Mouse (Mus musculus): ENCODE data around the gene Rnf182. TPM values are rescaled to one million over a fixed set of nuclear protein-coding genes. Genes with fewer than 3 reads are reported as not detected.

Gene Rnf182
- polyA plus RNA-seq, 1 experiment from 2014 or later = 1.5 TPM

DNA sequence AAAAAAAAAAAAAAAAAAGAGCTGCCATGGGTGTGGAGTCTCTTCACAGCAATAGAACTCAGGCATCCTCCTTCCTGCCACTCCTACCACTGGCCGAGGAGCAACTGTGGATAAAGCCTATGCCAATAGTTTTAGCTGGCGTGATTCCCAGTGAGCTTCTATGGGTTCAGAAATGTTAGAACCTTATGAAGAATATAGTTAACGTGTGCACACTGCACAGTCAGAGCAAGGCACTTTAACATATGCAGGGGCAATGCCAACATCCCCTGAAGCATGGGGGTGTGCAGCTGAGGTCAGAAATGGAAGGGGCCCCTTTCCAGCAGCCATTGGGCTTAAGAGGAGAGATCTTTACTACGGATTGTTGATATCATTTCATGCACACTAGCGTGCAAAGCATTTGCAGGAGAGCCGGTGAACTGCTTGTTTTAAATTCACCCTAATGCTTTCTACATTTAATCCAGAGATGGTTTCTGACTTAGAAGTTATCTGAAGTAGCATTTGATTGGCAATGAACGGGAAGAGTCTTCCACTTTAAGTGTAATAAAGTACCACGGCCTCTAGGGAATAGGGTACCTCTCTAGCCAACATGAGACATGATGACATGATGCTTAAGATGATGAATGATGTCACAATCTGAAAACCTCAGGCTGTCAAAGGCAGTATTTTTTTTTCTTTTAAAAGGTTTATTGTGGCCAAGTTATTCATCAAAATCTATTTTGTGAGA lies 61.8 kb downstream of the Rnf182 start:
- H3K27ac ChIP-seq = no peak overlapping the region
- H3K36me3 ChIP-seq = no peaks in the 10 kb centered on the region
- H3K4me1 ChIP-seq = no peaks in the 10 kb centered on the region
- no peak overlapping the region for H3K4me3 ChIP-seq
- WGBS = 78% methylated on average over 8 of the region's 8 CpGs
- no peaks in the 10 kb centered on the region for H3K9me3 ChIP-seq
- no peak for DNase-seq (ENCODE audit: low spot score)
- no peaks in the 10 kb centered on the region for H3K27me3 ChIP-seq (ENCODE audit: insufficient read depth, poor library complexity, severe bottlenecking)

GRCm38 (mm10) chr13:43677883-43678244 lies 62.4 kb downstream of the Rnf182 start:
- Histone ChIP-seq H3K4me1 (no peaks in the 10 kb centered on the region), H3K27ac (no peak overlapping the region), H3K36me3 (no peaks in the 10 kb centered on the region), H3K9me3 (no peaks in the 10 kb centered on the region), H3K4me3 (no peak overlapping the region), H3K27me3 (ENCODE audit: insufficient read depth, poor library complexity, severe bottlenecking) (no peaks in the 10 kb centered on the region)
- 81% methylated on average over 5 of the region's 5 CpGs for whole genome bisulfite sequencing
- no peak for DNase-seq (ENCODE audit: low spot score)

- Histone ChIP-seq H3K4me3 (no peak overlapping the region), H3K36me3 (no peaks in the 10 kb centered on the region), H3K4me1 (no peaks in the 10 kb centered on the region), H3K9me3 (no peaks in the 10 kb centered on the region), H3K27me3 (ENCODE audit: insufficient read depth, poor library complexity, severe bottlenecking) (no peaks in the 10 kb centered on the region), H3K27ac (no peak overlapping the region)
- WGBS = 51% methylated on average over 8 of the region's 8 CpGs
- DNase-seq (ENCODE audit: low spot score) = no peak
These were observed 69.0 kb downstream of the Rnf182 start for GRCm38 (mm10) chr13:43684499-43684994.

DNA sequence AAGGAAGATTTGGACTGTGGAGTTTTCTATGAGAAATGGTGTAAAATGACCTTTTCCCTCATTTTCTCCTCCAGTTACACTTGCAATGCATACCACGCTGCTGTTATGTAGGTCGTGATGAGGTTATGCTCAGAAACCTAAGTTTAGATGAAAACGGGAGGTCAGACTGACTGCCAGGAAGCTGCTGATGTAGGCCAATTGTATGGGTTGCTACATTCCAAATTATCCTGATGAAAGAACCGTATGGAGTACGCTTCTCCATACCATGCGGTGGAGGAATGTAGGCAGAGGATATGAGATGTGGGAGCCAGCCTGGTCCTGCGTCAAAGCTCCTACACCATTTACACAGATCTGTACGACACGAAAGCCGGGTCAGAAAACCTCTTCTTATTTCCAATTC lies 72.6 kb downstream of the Rnf182 start:
- H3K36me3 ChIP-seq = no peaks in the 10 kb centered on the region
- H3K4me1 ChIP-seq = peaks cover 11% of the 10 kb centered on the region; the same call in 1 of the 2 replicates
- WGBS = 89% methylated on average over 10 of the region's 10 CpGs
- no peak overlapping the region for H3K27ac ChIP-seq
- DNase-seq (ENCODE audit: low spot score) = no peak
- H3K9me3 ChIP-seq = no peaks in the 10 kb centered on the region
- H3K27me3 ChIP-seq (ENCODE audit: insufficient read depth, poor library complexity, severe bottlenecking) = no peaks in the 10 kb centered on the region
- H3K4me3 ChIP-seq = no peak overlapping the region

DNA sequence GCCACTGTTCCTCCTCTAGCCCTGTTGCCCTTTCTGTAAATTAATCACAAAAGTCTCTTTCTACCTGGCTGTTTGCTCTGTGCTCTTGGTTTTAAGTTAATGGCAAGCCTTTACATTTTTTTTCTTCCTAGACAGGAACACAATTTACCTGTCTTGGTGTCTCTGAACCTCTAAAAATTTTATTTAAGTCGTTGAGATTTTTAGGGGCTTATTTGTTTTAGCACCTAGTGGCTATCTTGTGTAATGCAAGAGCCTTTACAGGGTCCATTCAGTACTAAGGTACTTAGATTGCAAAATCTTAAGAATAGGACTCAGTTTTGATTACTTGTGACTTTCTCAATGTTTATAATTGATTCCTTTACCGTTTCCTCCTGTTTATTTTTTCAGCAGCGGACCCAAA lies 76.2 kb downstream of the Rnf182 start:
- WGBS = 64% methylated on average over 3 of the region's 3 CpGs
- Histone ChIP-seq H3K4me3 (no peak overlapping the region), H3K27ac (no peak overlapping the region), H3K27me3 (ENCODE audit: insufficient read depth, poor library complexity, severe bottlenecking) (peaks cover 5% of the 10 kb centered on the region; the same call in 1 of the 2 replicates), H3K9me3 (no peaks in the 10 kb centered on the region), H3K36me3 (no peaks in the 10 kb centered on the region), H3K4me1 (peaks cover 11% of the 10 kb centered on the region; the same call in 1 of the 2 replicates)
- no peak for DNase-seq (ENCODE audit: low spot score)

DNA sequence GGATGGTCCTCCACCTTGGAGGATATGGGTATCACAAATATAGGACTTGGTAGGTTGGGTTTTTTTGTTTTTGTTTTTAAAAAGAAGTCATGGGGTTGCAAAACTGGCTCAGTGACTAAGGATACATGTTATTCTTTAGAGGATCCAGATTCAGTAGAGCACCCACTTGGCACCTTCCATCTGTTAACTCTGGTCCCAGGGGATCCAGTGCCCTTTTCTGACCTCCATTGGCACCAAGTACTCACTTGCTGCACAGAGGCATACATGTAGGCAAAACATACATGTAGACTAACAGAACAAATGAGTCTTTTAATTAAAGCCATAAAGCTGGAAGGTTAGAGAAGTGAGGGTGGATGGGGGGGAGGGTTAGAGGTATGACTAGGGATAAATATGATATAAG lies 80.0 kb downstream of the Rnf182 start:
- Histone ChIP-seq H3K36me3 (no peaks in the 10 kb centered on the region), H3K9me3 (no peaks in the 10 kb centered on the region), H3K27me3 (ENCODE audit: insufficient read depth, poor library complexity, severe bottlenecking) (peaks cover 5% of the 10 kb centered on the region; the same call in 1 of the 2 replicates), H3K4me3 (no peak overlapping the region), H3K4me1 (peaks cover 12% of the 10 kb centered on the region), H3K27ac (no peak overlapping the region)
- no peak for DNase-seq (ENCODE audit: low spot score)

DNA sequence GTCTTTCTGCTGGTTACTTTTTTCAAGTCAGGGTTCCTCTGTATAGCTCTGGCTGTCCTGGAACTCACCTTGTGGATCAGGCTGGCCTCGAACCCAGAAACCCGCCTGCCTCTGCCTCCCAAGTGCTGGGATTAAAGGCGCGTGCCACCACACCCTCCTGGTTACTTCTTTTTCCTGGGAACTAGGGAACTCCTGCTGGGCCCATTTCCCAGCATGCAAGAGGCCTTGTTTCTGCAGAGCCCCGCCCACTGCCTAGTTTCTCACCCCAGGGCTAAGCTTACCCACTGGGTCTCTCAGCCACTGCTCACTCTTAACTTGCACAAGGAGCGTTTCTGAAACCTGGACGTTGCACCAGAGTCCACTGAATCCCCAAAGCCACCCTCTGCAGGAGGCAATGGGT lies 80.5 kb downstream of the Rnf182 start:
- no peak for DNase-seq (ENCODE audit: low spot score)
- WGBS = 81% methylated on average over 7 of the region's 7 CpGs
- Histone ChIP-seq H3K36me3 (no peaks in the 10 kb centered on the region), H3K9me3 (no peaks in the 10 kb centered on the region), H3K27ac (no peak overlapping the region), H3K27me3 (ENCODE audit: insufficient read depth, poor library complexity, severe bottlenecking) (peaks cover 5% of the 10 kb centered on the region; the same call in 1 of the 2 replicates), H3K4me1 (peaks cover 11% of the 10 kb centered on the region), H3K4me3 (no peak overlapping the region)

DNA sequence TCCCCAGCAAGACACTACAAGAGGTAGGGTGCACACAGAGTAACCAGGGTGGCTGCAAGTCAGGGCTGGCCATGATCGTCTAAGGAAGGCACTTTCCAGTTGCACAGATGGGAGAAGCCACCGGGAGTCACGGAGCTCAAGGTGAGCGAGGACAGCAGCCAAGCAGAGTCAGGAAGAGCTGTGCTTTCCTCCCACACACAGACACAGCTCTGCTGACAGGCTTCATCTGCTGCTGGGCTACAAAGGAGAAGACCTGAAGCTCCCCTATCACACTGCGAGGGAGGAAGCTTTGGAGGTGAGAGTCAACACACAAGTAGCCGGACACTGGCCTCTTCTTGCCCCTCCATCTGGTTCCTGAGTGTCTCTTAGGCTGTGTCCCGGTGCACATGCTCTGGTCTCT lies 83.0 kb downstream of the Rnf182 start:
- H3K4me1 ChIP-seq = peaks cover 14% of the 10 kb centered on the region; the same call in 1 of the 2 replicates
- no peaks in the 10 kb centered on the region for H3K9me3 ChIP-seq
- 64% methylated on average over 7 of the region's 7 CpGs for WGBS
- no peak overlapping the region for H3K4me3 ChIP-seq
- peaks cover 5% of the 10 kb centered on the region; the same call in 1 of the 2 replicates for H3K27me3 ChIP-seq (ENCODE audit: insufficient read depth, poor library complexity, severe bottlenecking)
- no peak overlapping the region for H3K27ac ChIP-seq
- H3K36me3 ChIP-seq = no peaks in the 10 kb centered on the region
- no peak for DNase-seq (ENCODE audit: low spot score)

DNA sequence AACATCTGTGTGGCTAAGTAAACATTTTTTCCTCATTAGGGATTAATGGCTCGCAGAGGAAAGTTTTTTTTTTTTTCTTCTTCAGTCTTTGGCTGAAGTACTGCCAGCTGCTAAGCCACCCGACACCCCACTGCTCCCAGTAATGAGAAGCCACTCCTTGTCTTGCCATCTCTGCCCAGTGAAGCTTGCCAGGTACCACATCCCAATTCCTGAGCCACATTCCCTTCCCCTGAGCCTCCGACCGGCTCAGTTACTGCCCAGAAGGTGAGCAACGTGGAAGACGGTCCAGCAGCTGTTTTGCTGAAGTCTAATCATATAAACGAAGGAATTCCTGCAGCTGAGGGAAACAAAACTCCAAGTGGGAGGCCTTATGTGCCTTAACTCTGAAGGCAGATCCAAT lies 88.0 kb downstream of the Rnf182 start:
- no peaks in the 10 kb centered on the region for H3K9me3 ChIP-seq
- no peak for DNase-seq (ENCODE audit: low spot score)

DNA sequence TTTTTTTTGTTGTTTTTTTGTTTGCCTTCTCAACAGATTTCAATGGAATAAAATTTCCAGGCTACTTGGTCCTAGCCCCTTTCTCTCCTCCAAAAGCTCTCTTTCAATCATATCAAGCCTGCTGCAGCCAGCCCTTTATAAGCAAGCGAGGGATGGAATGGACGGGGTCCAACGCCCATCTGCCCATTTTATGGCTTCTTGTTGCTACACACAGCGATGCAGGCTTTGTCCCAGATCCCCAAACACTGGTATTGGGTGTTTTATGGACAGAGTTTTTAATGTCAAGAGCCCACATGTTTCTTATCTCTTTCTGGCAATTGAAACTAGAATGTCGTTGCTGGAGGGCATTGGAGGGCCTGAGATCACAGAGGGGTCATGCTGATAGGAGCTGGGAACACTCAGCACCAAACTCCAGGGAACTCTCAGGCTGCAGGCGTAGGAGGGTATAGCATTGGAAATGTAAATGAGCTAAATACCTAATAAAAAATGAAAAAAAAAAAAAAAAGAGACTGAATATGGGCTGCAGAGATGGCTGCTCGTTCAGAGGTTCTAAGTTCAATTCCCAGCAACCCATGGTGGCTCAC lies 89.1 kb downstream of the Rnf182 start:
- no peak overlapping the region for H3K27ac ChIP-seq
- H3K9me3 ChIP-seq = no peaks in the 10 kb centered on the region
- H3K36me3 ChIP-seq = no peaks in the 10 kb centered on the region
- H3K27me3 ChIP-seq (ENCODE audit: insufficient read depth, poor library complexity, severe bottlenecking) = no peaks in the 10 kb centered on the region
- no peak for DNase-seq (ENCODE audit: low spot score)
- H3K4me3 ChIP-seq = no peak overlapping the region
- WGBS = 45% methylated on average over 7 of the region's 7 CpGs
- H3K4me1 ChIP-seq = peaks cover 31% of the 10 kb centered on the region

More for the DNA sequence above, 88.0 kb downstream of the Rnf182 start:
- Histone ChIP-seq H3K4me1 (peaks cover 28% of the 10 kb centered on the region; the same call in 1 of the 2 replicates), H3K27ac (no peak overlapping the region), H3K4me3 (no peak overlapping the region), H3K27me3 (ENCODE audit: insufficient read depth, poor library complexity, severe bottlenecking) (no peaks in the 10 kb centered on the region), H3K36me3 (no peaks in the 10 kb centered on the region)
- WGBS = 40% methylated on average over 7 of the region's 7 CpGs

DNA sequence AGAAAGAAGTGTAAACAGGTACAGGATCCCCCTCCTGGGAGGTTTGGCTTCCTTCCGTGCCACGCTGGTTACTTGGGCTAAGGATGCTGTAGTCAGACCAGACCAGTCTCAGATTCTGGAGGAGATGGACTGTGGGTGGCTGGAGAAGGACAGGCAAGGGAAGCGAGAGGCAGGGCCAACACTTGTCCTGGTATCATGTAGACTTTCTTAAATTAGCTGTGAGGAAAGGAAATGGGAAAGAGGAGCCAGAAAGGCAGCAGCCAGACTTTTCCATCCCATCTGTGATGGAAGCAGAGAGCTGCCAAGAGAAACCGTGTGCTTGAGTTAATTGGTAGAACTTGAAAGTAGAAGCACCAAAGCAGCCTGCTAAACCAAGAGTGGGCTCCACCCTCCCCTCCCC lies 90.9 kb downstream of the Rnf182 start:
- Histone ChIP-seq H3K36me3 (no peaks in the 10 kb centered on the region), H3K4me1 (peaks cover 33% of the 10 kb centered on the region), H3K4me3 (no peak overlapping the region), H3K9me3 (no peaks in the 10 kb centered on the region), H3K27me3 (ENCODE audit: insufficient read depth, poor library complexity, severe bottlenecking) (no peaks in the 10 kb centered on the region), H3K27ac (no peak overlapping the region)
- WGBS = 62% methylated on average over 4 of the region's 4 CpGs
- no peak for DNase-seq (ENCODE audit: low spot score)

GRCm38 (mm10) chr13:43709529-43709928 lies 94.0 kb downstream of the Rnf182 start:
- H3K27me3 ChIP-seq (ENCODE audit: insufficient read depth, poor library complexity, severe bottlenecking) = no peaks in the 10 kb centered on the region; the same call in 1 of the 2 replicates
- H3K36me3 ChIP-seq = no peaks in the 10 kb centered on the region
- WGBS = 53% methylated on average over 3 of the region's 3 CpGs
- H3K4me3 ChIP-seq = no peak overlapping the region
- no peaks in the 10 kb centered on the region for H3K9me3 ChIP-seq
- DNase-seq (ENCODE audit: low spot score) = no peak
- H3K27ac ChIP-seq = no peak overlapping the region
- H3K4me1 ChIP-seq = peaks cover 18% of the 10 kb centered on the region

GRCm38 (mm10) chr13:43711708-43712314 lies 96.3 kb downstream of the Rnf182 start:
- WGBS = 73% methylated on average over 7 of the region's 7 CpGs

More at GRCm38 (mm10) chr13:43711708-43712314, 96.3 kb downstream of the Rnf182 start:
- Histone ChIP-seq H3K36me3 (no peaks in the 10 kb centered on the region), H3K4me3 (no peak overlapping the region), H3K27me3 (ENCODE audit: insufficient read depth, poor library complexity, severe bottlenecking) (no peaks in the 10 kb centered on the region; the same call in 1 of the 2 replicates), H3K9me3 (no peaks in the 10 kb centered on the region), H3K27ac (no peak overlapping the region), H3K4me1 (peaks cover 7% of the 10 kb centered on the region)
- DNase-seq (ENCODE audit: low spot score) = no peak
